Mouse (Mus musculus) heart, embryonic 14.5 days (tissue): ENCODE data around the gene Lrrc46. TPM values are rescaled to one million over a fixed set of nuclear protein-coding genes. Genes with fewer than 3 reads are reported as not detected.

Experiments
- ATAC-seq: fragments of 200-750 bp; cut with Nextera tagmentation; 2 replicates; pipeline ENCODE4 v1.8.0; 2017; ENCODE audit warnings: low read depth, moderate TSS enrichment; ENCODE audit not compliant: insufficient number of reproducible peaks, insufficient read depth, low FRiP score
- H3K27ac ChIP-seq, 2 experiments: fragments of 200-500 bp in 1 of 2; fragments of 300-500 bp in 1 of 2; sonication (generic) in 1 of 2; replicated peaks in 1 of 2; 2 replicates each; pipeline ENCODE4 v1.5.1; 2012 to 2014; ENCODE audit warnings: low read depth in 2 of 2, low read length in 2 of 2, control low read depth in 1 of 2, mild to moderate bottlenecking in 1 of 2, mixed read lengths in 1 of 2; ENCODE audit not compliant: control insufficient read depth in 1 of 2, insufficient read depth in 1 of 2
- H3K27me3 ChIP-seq: fragments of 300-500 bp; sonication (generic); 2 replicates; pipeline ENCODE4 v1.6.1; 2014; ENCODE audit warnings: mild to moderate bottlenecking, low read length, control low read depth; ENCODE audit not compliant: control insufficient read depth, insufficient read depth
- H3K36me3 ChIP-seq: fragments of 300-500 bp; sonication (generic); 2 replicates; pipeline ENCODE4 v1.6.1; 2014; ENCODE audit warnings: mild to moderate bottlenecking, control low read depth, low read length, mixed read lengths; ENCODE audit not compliant: control insufficient read depth, insufficient read depth
- H3K4me1 ChIP-seq, 2 experiments: fragments of 200-500 bp in 1 of 2; fragments of 300-500 bp in 1 of 2; sonication (generic) in 1 of 2; 2 replicates each; pipeline ENCODE4 v1.6.1; 2012 to 2014; ENCODE audit warnings: low read length in 2 of 2, control low read depth in 1 of 2, mixed read lengths in 1 of 2; ENCODE audit not compliant: control insufficient read depth in 2 of 2, insufficient read depth in 2 of 2
- H3K4me2 ChIP-seq: fragments of 300-500 bp; sonication (generic); 2 replicates; pipeline ENCODE4 v1.6.1; 2014; ENCODE audit warnings: mild to moderate bottlenecking, low read length
- H3K4me3 ChIP-seq, 2 experiments: fragments of 200-500 bp in 1 of 2; fragments of 300-500 bp in 1 of 2; sonication (generic) in 1 of 2; 2 replicates each; pipeline ENCODE4 v1.5.1; 2012 to 2014; ENCODE audit warnings: low read length in 2 of 2, mild to moderate bottlenecking in 2 of 2, control low read depth in 1 of 2, low read depth in 1 of 2, moderate library complexity in 1 of 2; ENCODE audit not compliant: control insufficient read depth in 1 of 2, insufficient read depth in 1 of 2
- H3K9ac ChIP-seq: fragments of 300-500 bp; sonication (generic); 2 replicates; pipeline ENCODE4 v1.6.1; 2014; ENCODE audit warnings: mild to moderate bottlenecking, low read length
- H3K9me3 ChIP-seq: fragments of 300-500 bp; sonication (generic); 2 replicates; pipeline ENCODE4 v1.6.1; 2016; ENCODE audit warnings: low read length, control low read depth; ENCODE audit not compliant: control insufficient read depth
- WGBS: fragments of 180-500 bp; shearing (Covaris S2); extraction: QIAGEN DNeasy Blood & Tissue Kit; methylation state at CpG from one replicate; pipeline ENCODE4 v1.1.7; 2014; 5-methylcytosine and 5-hydroxymethylcytosine counted together
- polyA plus RNA-seq: library from polyadenylated mRNA; unstranded; fragments of >200 nt; fragmentation: Nextera tagmentation; extraction: Ambion mirVana; gene quantifications from 2 replicates; pipeline ENCODE4 v1.2.1, GENCODE M21; 2014

The Lrrc46 gene
- polyA plus RNA-seq, 1 experiment from 2014 or later = 0.35 TPM

DNA sequence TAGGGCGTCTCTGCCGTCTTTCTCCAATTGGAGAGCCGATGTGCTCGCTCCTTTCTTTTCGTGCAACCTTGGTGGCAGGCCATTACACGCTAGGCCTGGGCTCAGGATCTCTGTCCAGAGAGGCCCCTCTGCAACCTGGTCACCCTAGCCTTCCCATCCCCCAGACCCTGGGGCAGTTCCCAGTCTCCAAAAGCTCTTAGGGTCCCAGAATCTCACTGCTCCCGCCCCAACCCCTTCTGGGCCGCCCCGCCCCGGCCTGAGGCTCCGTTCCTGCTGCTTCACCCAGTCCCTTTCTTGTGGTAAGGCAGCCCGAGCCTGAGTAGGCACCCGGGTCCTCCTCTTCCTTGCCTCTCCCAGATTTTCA, 21.9 kb downstream of the Lrrc46 start:
- peaks cover 90% of the 10 kb centered on the region for H3K27me3 ChIP-seq
- ATAC-seq = no peak
- H3K36me3 ChIP-seq = no peaks in the 10 kb centered on the region
- H3K9me3 ChIP-seq = no peaks in the 10 kb centered on the region
- 0 out of 2 replicates have a peak overlapping the region, but pooled peaks have one; percentile 55 for H3K4me2 ChIP-seq
- WGBS = 4% methylated on average over 13 of the region's 13 CpGs
- H3K4me1 ChIP-seq = peaks cover 7 to 26% of the 10 kb centered on the region in 2 experiments; a peak in 3 of 4 replicates
- no peak overlapping the region for H3K9ac ChIP-seq
- peak overlapping the region in 1 of 2 experiments; percentile 32; a peak in 1 of 4 replicates for H3K4me3 ChIP-seq
- no peak overlapping the region for H3K27ac ChIP-seq

DNA sequence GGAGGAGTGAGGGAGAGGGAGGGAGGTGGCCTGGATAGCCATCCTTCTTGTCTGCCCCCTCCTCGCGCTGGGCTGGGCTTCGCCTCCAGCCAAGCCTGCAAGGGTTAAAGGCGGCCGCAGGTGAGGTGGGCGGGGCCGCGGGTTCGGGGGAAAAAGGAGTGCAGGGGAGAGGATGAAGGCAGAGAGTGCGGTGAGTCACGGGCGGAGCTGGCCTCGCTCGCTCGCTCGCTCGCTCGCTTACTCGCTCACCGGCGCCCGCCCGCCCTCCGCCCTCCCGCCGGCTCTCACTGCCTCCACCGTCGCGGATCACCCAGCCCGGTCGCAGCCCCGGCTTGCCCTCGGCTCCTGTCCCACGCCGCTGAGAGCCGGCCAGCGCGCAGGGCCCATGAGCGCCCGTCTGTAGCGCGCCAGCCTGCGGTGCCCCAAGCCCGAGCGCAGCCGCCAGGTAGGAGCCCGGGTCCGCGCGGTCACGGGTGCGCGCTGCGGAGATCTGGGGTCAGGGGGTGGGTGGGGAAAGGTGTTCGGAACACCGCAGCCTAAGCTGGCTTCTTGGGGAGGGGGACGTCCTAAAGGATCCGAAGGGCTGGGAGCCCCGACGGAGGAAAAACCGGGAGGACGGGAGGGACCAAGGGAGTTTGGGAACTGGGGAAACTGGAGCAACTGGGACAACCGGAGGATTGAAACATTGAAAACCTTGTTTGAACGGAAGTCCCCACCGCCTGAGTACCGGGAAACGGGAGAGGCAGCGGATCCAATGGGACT, 22.4 kb downstream of the Lrrc46 start:
- peak overlapping the region; percentile 36; the same call in 1 of the 2 replicates for H3K9ac ChIP-seq
- H3K4me1 ChIP-seq = peaks cover 7 to 26% of the 10 kb centered on the region in 2 experiments; a peak in 3 of 4 replicates
- WGBS = 1% methylated on average over 61 of the region's 68 CpGs
- no peaks in the 10 kb centered on the region for H3K36me3 ChIP-seq
- H3K4me2 ChIP-seq = peak overlapping the region; percentile 55
- no peak overlapping the region for H3K27ac ChIP-seq
- H3K9me3 ChIP-seq = no peaks in the 10 kb centered on the region
- peak overlapping the region; percentile 1 to 32; a peak in 3 of 4 replicates for H3K4me3 ChIP-seq
- no peak for ATAC-seq
- H3K27me3 ChIP-seq = peaks cover 90% of the 10 kb centered on the region

- 2% methylated on average over 36 of the region's 36 CpGs for WGBS
- H3K36me3 ChIP-seq = no peaks in the 10 kb centered on the region
- no peak for ATAC-seq
- peaks cover 87% of the 10 kb centered on the region for H3K27me3 ChIP-seq
- peak overlapping the region; percentile 55 for H3K4me2 ChIP-seq
- H3K4me3 ChIP-seq = peak overlapping the region in 1 of 2 experiments; percentile 32; a peak in 2 of 4 replicates
- peaks cover 7 to 26% of the 10 kb centered on the region in 2 experiments; a peak in 3 of 4 replicates for H3K4me1 ChIP-seq
- H3K27ac ChIP-seq = no peak overlapping the region
- no peaks in the 10 kb centered on the region for H3K9me3 ChIP-seq
- no peak overlapping the region for H3K9ac ChIP-seq
Measured at GRCm38 (mm10) chr11:97017696-97018582, 23.3 kb downstream of the Lrrc46 start.

GRCm38 (mm10) chr11:97013121-97013670, 28.0 kb downstream of the Lrrc46 start, which contains the start of gene Sp6:
Sp6 (plus strand) TSS chr11:97013394.
- no peaks in the 10 kb centered on the region for H3K9me3 ChIP-seq
- H3K4me2 ChIP-seq = no peak within 1 kb of the TSS
- no peak within 1 kb of the TSS for H3K9ac ChIP-seq
- no peak within 1 kb of the TSS for H3K4me3 ChIP-seq
- WGBS = 20% methylated on average over 8 of the region's 8 CpGs
- peaks cover 86% of the 10 kb centered on the region for H3K27me3 ChIP-seq
- no peak within 1 kb of the TSS for H3K27ac ChIP-seq
- no peaks in the 10 kb centered on the region for H3K36me3 ChIP-seq
- peaks cover 0 to 3% of the 10 kb centered on the region in 2 experiments; a peak in 2 of 4 replicates for H3K4me1 ChIP-seq
- no peak for ATAC-seq

- ATAC-seq = no peak
- Histone ChIP-seq H3K36me3 (no peaks in the 10 kb centered on the region), H3K9ac (no peak overlapping the region), H3K4me1 (peaks cover 0 to 5% of the 10 kb centered on the region in 2 experiments; a peak in 2 of 4 replicates), H3K4me2 (no peak overlapping the region), H3K27me3 (peaks cover 63% of the 10 kb centered on the region), H3K9me3 (no peaks in the 10 kb centered on the region), H3K4me3 (no peak overlapping the region), H3K27ac (no peak overlapping the region)
- WGBS = 26% methylated on average over 8 of the region's 8 CpGs
Measured at GRCm38 (mm10) chr11:97009198-97009790, 31.9 kb downstream of the Lrrc46 start.

DNA sequence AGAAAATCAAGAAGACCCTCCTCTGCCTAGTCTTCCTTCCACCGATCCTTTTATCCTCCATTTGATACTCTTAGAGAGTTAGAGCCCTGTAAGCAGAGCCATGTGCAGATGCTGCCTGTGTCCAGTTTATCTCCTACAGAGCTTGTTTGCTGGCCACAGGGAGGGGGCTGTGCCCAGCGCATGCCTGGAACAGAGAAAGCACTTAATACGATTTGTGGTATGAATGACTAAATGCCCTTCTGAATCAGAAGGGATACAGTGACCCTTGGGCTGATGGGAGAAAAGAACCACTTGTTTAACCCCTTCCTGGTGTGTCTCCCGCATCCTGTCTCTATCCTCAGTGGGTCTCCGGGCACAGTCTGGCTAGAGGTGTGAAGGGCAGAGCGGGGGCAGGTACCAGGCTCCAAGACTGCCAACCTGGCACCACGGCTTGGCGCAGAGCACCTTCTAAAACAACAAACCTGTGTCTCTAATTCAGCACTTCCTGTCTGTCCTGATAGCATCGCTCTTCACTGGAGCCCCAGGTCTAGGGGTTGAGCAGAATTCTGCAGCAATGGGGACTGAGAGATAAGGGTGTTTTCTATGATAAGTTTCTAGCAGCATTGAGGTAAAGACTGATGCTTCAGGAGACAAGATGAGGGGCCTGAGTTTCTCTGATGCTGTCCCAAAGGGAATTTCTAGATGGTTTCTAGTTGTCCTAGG, 34.0 kb downstream of the Lrrc46 start:
- 40% methylated on average over 9 of the region's 9 CpGs for WGBS
- H3K36me3 ChIP-seq = no peaks in the 10 kb centered on the region
- no peak overlapping the region for H3K27ac ChIP-seq
- no peak overlapping the region for H3K9ac ChIP-seq
- no peak overlapping the region for H3K4me2 ChIP-seq
- ATAC-seq = no peak
- no peak overlapping the region for H3K4me3 ChIP-seq
- peaks cover 68% of the 10 kb centered on the region for H3K27me3 ChIP-seq
- H3K9me3 ChIP-seq = no peaks in the 10 kb centered on the region
- peaks cover 0 to 5% of the 10 kb centered on the region in 2 experiments; a peak in 2 of 4 replicates for H3K4me1 ChIP-seq
